Mouse (Mus musculus) hindbrain, embryonic 14.5 days (tissue): ENCODE results near the gene Cbfa2t2. TPM values are rescaled to one million over a fixed set of nuclear protein-coding genes. Genes with fewer than 3 reads are reported as not detected.

Experiments used
- ATAC-seq: fragments of 200-750 bp; cut with Nextera tagmentation; 2 replicates; pipeline ENCODE4 v1.8.0; 2017; ENCODE audit warnings: moderate number of reproducible peaks, mild to moderate bottlenecking, moderate TSS enrichment, moderate library complexity; ENCODE audit not compliant: low FRiP score
- DNase-seq: peaks from one replicate; pipeline ENCODE4 v3.0.0-alpha.2; 2015; ENCODE audit warnings: low spot score
- H3K27ac ChIP-seq: fragments of 300-500 bp; sonication (generic); 2 replicates; pipeline ENCODE4 v1.5.1; 2014; ENCODE audit warnings: mild to moderate bottlenecking, moderate library complexity
- H3K27me3 ChIP-seq: fragments of 300-500 bp; sonication (generic); 2 replicates; pipeline ENCODE4 v1.6.1; 2014; ENCODE audit warnings: mild to moderate bottlenecking, low read length, mixed read lengths; ENCODE audit not compliant: control insufficient read depth, insufficient read depth
- H3K36me3 ChIP-seq: fragments of 300-500 bp; sonication (generic); replicated peaks from 2 replicates; pipeline ENCODE4 v1.6.1; 2014; ENCODE audit not compliant: control insufficient read depth, insufficient read depth
- H3K4me1 ChIP-seq: fragments of 300-500 bp; sonication (generic); replicated peaks from 2 replicates; pipeline ENCODE4 v1.6.1; 2014; ENCODE audit warnings: antibody characterized with exemption, low read length, mixed read lengths; ENCODE audit not compliant: control insufficient read depth, insufficient read depth
- H3K4me2 ChIP-seq: fragments of 300-500 bp; sonication (generic); replicated peaks from 2 replicates; pipeline ENCODE4 v1.6.1; 2014; ENCODE audit warnings: mild to moderate bottlenecking, moderate library complexity
- H3K4me3 ChIP-seq: fragments of 300-500 bp; sonication (generic); replicated peaks from 2 replicates; pipeline ENCODE4 v1.5.1; 2014; ENCODE audit warnings: mild to moderate bottlenecking, low read length
- H3K9ac ChIP-seq: fragments of 300-500 bp; sonication (generic); 2 replicates; pipeline ENCODE4 v1.6.1; 2014
- H3K9me3 ChIP-seq: fragments of 300-500 bp; sonication (generic); 2 replicates; pipeline ENCODE4 v1.6.1; 2016; ENCODE audit warnings: low read length; ENCODE audit not compliant: control insufficient read depth
- WGBS: fragments of 180-500 bp; shearing (Covaris S2); extraction: QIAGEN DNeasy Blood & Tissue Kit; methylation state at CpG from one replicate; pipeline ENCODE4 v1.1.7; 2014; 5-methylcytosine and 5-hydroxymethylcytosine counted together
- polyA plus RNA-seq: library from polyadenylated mRNA; unstranded; fragments of >200 nt; fragmentation: Nextera tagmentation; extraction: Ambion mirVana; gene quantifications from 2 replicates; pipeline ENCODE4 v1.2.1, GENCODE M21; 2014

The Cbfa2t2 gene
- polyA plus RNA-seq = 44.6 and 48.0 TPM in 2 replicates

- peak within 1 kb of the TSS; percentile 74 for H3K4me2 ChIP-seq
- H3K9me3 ChIP-seq = no peaks in the 10 kb centered on the region
- H3K9ac ChIP-seq = peak within 1 kb of the TSS; percentile 98
- WGBS = under 1% methylated on average over 58 of the region's 70 CpGs
- no peaks in the 10 kb centered on the region for H3K27me3 ChIP-seq
- peak; percentile 67 for ATAC-seq
- no peaks in the 10 kb centered on the region for H3K36me3 ChIP-seq
- peak within 1 kb of the TSS; percentile 94 for H3K4me3 ChIP-seq
- peaks cover 23% of the 10 kb centered on the region for H3K4me1 ChIP-seq
- DNase-seq = peak; percentile 50
- peak within 1 kb of the TSS; percentile 91 for H3K27ac ChIP-seq
These were observed at the start of gene Cbfa2t2 for GRCm38 (mm10) chr2:154436458-154437190. Cbfa2t2 (plus strand) TSS chr2:154436481.

GRCm38 (mm10) chr2:154390180-154390964 is 45.9 kb upstream of the Cbfa2t2 start:
- H3K27ac ChIP-seq = no peak overlapping the region
- 81% methylated on average over 11 of the region's 11 CpGs for whole genome bisulfite sequencing
- H3K27me3 ChIP-seq = no peaks in the 10 kb centered on the region
- H3K9me3 ChIP-seq = no peaks in the 10 kb centered on the region
- H3K4me1 ChIP-seq = no peaks in the 10 kb centered on the region
- no peak for DNase-seq
- no peak overlapping the region for H3K4me2 ChIP-seq
- no peak for ATAC-seq
- no peak overlapping the region for H3K9ac ChIP-seq
- H3K4me3 ChIP-seq = no peak overlapping the region
- no peaks in the 10 kb centered on the region for H3K36me3 ChIP-seq

DNA sequence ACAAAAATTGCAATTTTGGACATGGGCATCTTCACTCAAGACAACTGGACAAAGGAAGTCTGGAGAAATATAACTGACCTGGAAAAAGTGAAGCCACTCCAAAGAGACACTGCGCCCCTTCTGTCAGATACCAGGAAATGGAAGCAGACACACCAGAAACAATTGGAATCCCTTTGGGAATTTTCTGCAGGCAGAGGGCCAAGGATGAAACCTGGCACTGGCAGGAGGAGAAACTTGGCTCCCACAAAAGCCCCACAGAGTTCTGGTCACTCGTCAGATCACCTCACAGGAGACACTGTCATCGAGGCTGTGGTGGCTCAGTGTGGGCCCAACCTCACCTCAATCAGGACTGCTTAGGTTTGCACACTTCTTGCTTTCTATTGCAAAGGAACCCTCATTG is 41.7 kb upstream of the Cbfa2t2 start:
- Histone ChIP-seq H3K36me3 (no peaks in the 10 kb centered on the region), H3K27ac (no peak overlapping the region), H3K4me3 (no peak overlapping the region), H3K9ac (no peak overlapping the region), H3K4me2 (no peak overlapping the region), H3K9me3 (no peaks in the 10 kb centered on the region), H3K4me1 (0 out of 2 replicates have a peak, but pooled peaks cover 3% of the 10 kb centered on the region), H3K27me3 (no peaks in the 10 kb centered on the region)
- WGBS = 68% methylated on average over 3 of the region's 3 CpGs
- ATAC-seq = no peak
- DNase-seq = no peak

DNA sequence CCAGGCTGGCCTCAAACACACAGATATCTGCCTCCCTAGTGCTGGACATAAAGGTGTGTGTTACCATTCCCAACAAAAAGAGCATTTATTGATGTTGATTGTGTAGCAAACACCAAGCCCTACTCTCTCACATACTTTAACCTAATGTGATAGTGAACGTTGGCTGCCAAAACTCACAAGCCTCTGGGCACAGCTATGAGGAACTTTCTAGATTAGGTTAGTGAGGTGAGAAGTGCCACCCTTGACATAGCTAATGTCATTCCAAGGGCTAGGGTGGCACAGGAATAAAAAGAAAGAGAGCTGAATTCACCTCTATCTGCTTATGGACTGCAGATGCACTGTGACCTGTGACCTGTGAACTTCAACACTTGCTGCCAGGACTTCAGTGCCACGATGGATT is 39.8 kb upstream of the Cbfa2t2 start:
- Histone ChIP-seq H3K9ac (no peak overlapping the region), H3K4me1 (0 out of 2 replicates have a peak, but pooled peaks cover 6% of the 10 kb centered on the region), H3K4me2 (no peak overlapping the region), H3K9me3 (no peaks in the 10 kb centered on the region), H3K36me3 (no peaks in the 10 kb centered on the region), H3K4me3 (no peak overlapping the region), H3K27me3 (no peaks in the 10 kb centered on the region), H3K27ac (no peak overlapping the region)
- DNase-seq (no peak), ATAC-seq (no peak)
- WGBS = 95% methylated on average over 2 of the region's 2 CpGs

DNA sequence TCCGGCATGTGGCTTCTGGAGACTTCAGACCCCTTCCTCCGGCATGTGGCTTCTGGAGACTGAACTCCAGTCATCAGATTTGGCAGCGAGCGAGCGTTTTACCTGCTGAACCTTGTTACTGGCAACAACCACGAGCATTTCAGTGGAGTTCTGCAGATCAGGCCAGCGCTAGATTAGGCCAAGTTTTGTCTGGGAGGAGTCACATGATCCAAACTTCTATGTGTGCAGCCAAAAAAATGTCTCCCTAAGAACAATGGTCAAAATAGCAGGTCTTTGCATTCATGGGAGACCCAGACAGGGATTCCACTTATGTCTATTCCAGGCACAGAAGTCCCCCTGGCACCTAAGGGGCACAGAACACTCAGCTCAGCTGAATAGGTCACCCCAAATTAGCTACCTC is 38.0 kb upstream of the Cbfa2t2 start:
- Histone ChIP-seq H3K9me3 (no peaks in the 10 kb centered on the region), H3K27me3 (no peaks in the 10 kb centered on the region), H3K4me3 (no peak overlapping the region), H3K27ac (no peak overlapping the region), H3K36me3 (no peaks in the 10 kb centered on the region), H3K4me2 (no peak overlapping the region), H3K9ac (no peak overlapping the region), H3K4me1 (peaks cover 6% of the 10 kb centered on the region; the same call in 1 of the 2 replicates)
- 83% methylated on average over 7 of the region's 7 CpGs for WGBS
- ATAC-seq (no peak), DNase-seq (no peak)

DNA sequence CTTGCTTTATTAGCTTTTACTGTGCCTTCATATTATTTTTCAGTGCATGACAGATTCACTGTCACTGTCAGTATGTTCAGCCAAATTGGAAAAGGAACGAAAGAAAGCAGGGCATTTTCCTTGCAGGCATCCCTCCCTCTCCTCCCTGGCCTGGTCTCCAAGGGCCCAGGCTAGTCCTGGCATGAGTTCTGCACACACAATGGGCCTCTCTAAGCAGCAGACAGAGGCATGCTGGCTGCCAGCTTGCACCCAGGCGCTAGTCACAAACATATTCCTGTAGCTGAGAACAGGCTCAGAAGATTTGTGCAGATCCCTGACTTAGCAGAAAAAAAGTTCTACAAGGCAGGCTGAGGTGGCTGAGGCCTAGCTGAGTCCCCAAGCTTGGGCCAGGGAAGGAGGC is 37.0 kb upstream of the Cbfa2t2 start:
- H3K27me3 ChIP-seq = no peaks in the 10 kb centered on the region
- H3K4me1 ChIP-seq = peaks cover 6% of the 10 kb centered on the region; the same call in 1 of the 2 replicates
- H3K4me2 ChIP-seq = no peak overlapping the region
- H3K36me3 ChIP-seq = no peaks in the 10 kb centered on the region
- H3K9me3 ChIP-seq = no peaks in the 10 kb centered on the region
- DNase-seq (peak; percentile 38), ATAC-seq (peak; percentile 73; the same call in 1 of the 2 replicates)
- H3K4me3 ChIP-seq = no peak overlapping the region
- WGBS = 59% methylated on average over 2 of the region's 2 CpGs
- peak overlapping the region; percentile 67 for H3K27ac ChIP-seq
- no peak overlapping the region for H3K9ac ChIP-seq

DNA sequence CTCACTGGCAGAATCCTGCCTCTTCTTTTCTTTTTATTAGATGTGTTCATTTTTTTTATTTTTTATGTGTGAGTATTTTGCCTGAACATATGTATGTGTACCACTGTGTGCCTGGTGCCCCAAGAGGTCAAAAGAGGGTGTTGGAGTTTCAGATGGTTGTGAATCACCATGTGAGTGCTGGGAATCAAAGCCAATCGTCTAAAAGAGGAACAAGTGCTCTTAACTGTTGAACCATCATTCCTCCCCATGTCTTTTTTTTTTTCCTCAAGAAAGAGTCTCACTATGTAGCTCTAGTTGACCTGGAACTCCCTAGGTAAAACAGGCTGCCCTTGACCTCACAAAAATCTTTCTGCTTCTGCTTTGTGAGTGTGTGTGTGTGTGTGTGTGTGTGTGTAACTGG is 34.3 kb upstream of the Cbfa2t2 start:
- H3K36me3 ChIP-seq = no peaks in the 10 kb centered on the region
- H3K9ac ChIP-seq = no peak overlapping the region
- H3K4me3 ChIP-seq = no peak overlapping the region
- no peak overlapping the region for H3K4me2 ChIP-seq
- no peak overlapping the region for H3K27ac ChIP-seq
- WGBS = 65% methylated on average over 1 of the region's 1 CpGs
- ATAC-seq = no peak
- H3K4me1 ChIP-seq = peaks cover 6% of the 10 kb centered on the region; the same call in 1 of the 2 replicates
- DNase-seq = no peak
- H3K9me3 ChIP-seq = no peaks in the 10 kb centered on the region
- H3K27me3 ChIP-seq = no peaks in the 10 kb centered on the region

DNA sequence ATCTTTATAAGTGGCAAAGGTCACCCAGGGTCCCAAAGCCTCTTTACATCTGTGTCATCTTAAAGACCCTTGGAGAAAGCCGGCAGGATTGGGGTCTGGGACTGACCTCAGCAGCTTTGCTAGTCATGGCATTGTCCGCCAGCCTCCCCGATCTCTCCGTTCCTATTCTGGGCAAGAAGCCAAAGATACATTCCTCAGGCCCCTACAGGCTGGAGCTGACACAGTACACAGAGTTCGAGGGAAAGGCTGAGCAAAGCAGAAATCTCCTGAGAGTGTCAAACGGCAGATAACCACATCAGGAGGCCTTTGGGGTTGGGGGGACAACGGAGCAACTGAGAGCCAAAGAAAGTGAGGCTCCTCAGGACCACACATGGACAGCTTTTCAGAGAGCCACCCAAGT is 33.5 kb upstream of the Cbfa2t2 start:
- H3K9ac ChIP-seq = no peak overlapping the region
- H3K27me3 ChIP-seq = no peaks in the 10 kb centered on the region
- DNase-seq (peak; percentile 70), ATAC-seq (no peak)
- no peak overlapping the region for H3K4me3 ChIP-seq
- WGBS = 34% methylated on average over 7 of the region's 7 CpGs
- peaks cover 6% of the 10 kb centered on the region; the same call in 1 of the 2 replicates for H3K4me1 ChIP-seq
- H3K4me2 ChIP-seq = no peak overlapping the region
- H3K9me3 ChIP-seq = no peaks in the 10 kb centered on the region
- no peaks in the 10 kb centered on the region for H3K36me3 ChIP-seq
- 0 out of 2 replicates have a peak overlapping the region, but pooled peaks have one; percentile 0 for H3K27ac ChIP-seq

DNA sequence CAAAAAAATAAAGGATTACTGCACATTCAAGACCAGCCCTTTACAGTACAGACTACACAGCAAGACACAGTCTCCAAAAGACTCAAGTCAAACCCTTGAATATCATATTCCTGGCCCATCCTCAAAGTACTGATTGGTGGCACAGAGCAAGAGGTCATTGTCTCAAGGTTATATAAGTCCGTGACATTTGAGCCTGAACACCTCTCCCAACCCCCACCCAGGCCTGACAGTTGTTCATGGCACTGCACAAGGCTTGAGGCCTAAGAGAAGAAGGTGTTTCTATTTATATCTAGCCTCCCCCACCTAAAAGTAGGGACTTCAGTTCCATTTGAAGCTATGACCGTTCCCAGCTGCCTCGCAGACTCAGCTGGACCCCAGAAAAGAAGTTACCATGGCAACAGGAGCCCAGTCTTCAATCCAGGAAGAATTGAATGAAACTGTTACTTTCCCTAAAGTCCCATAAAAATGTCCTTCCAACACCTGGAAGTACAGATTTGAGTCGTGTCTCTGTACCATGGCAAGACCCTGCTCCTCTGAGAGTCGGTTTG is 30.8 kb upstream of the Cbfa2t2 start:
- Histone ChIP-seq H3K4me3 (no peak overlapping the region), H3K36me3 (no peaks in the 10 kb centered on the region), H3K9me3 (no peaks in the 10 kb centered on the region), H3K27me3 (no peaks in the 10 kb centered on the region), H3K9ac (no peak overlapping the region), H3K4me1 (no peaks in the 10 kb centered on the region; the same call in 1 of the 2 replicates), H3K4me2 (no peak overlapping the region), H3K27ac (no peak overlapping the region)
- no peak for ATAC-seq
- no peak for DNase-seq
- WGBS = 53% methylated on average over 5 of the region's 5 CpGs
